Mouse (Mus musculus) lung, postnatal 25 days (tissue): ENCODE data around the gene Cers2.
"Not testable (repeated sequence)": the region's sequence is repeated elsewhere in the genome, so short reads cannot be mapped to it uniquely, and the experiment has no call there.

Experiments used
- DNase-seq: peaks from one replicate; pipeline ENCODE4 v3.0.0; 2022; ENCODE audit warnings: low spot score

The Cers2 gene

DNA sequence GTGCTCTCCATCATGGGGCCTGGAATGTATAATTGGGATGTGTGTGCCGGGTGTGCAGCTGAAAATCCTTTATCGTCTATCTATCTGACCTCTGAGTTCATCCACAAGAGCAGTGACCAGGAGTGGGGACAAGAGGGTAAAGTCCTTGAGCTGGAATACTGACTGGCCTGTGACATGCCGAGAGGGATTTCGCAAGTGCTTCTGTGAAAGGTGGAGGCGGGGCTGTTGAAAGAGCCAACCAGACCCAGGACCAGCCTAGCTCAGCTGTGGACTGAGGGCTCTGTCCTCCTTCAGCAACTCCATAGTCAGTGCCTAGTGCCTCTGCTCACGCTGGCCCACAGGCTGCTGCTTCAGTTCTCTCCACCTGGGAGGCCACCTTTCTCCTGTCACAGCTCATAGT is 4.0 kb downstream of the Cers2 start:
- DNase-seq, result peak; percentile 90

DNA sequence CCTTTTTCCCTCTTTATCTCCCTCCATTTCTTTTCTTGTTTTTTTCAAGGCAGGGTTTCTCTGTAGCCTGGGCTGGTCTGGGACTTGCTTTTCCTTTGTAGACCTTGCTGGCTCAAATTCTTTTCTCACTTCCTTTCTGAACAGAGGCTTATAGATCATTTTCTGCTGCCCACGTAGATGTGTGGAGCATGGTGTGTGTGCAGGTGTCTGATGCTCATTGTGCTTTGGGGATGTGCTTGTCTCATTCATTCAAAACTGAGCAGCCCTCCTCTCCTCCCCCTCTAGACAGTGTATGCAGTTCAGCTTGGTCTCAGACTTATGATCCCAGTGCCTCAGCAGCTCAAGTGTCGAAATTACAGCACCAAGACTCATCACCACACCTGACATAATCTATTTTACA is 4.5 kb downstream of the Cers2 start:
- no peak for DNase-seq

DNA sequence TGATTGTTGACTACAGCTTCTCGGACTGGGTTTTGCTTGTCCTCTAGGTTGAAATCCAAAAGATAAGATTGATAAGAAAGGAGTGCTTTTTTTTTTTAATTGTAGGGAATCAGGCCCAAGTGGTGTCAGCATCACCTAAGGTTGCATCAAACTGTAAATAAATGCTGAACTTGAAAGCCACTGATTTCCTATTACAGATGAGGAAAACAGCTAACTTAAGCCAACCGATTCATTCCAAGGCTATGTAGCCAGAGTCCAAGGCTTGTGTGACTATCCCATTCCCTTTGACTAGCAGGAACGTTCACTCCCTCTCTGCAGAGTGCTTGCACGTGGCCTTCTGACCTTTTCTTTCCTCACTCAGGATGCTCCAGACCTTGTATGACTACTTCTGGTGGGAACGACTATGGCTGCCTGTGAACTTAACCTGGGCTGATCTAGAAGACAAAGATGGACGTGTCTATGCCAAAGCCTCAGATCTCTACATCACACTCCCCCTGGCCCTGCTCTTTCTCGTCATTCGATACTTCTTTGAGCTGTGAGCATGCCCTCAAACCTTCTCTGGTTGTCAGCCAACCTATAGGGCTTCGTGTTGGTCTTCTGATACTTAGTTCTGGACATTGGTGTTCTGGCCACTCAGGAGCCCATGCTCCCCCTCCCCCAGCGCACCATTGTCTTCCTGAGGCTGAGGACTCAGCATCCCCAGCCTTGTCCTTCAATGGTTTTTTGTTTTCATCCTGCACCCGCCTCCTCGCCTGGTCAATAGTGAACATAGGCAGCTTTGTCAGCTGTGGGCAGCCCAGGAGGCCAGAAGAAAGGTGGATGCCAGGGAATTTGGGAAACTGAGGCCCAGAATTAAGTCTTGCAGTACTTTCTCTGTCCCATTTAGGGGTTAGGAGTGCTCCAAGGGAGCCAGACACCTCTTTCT is 5.4 kb downstream of the Cers2 start:
- DNase-seq, result no peak

DNA sequence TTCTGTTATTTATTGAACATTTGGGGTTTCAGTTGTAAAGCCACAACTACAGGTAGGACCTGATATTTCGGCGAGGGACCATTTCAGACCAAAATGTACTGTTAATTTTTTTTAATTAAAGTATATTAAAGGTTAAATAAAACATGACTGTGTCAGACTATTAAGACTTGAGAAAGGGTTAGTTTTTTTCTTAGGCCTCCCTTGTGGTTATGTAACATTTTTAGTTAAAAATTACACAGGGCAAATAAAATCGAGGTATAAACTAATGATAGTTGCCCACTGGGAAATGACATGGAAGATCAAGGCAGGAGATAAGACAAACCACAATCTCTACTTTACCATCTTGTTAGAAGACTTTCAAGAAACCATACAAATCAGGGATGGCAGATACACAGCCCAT is 8.8 kb downstream of the Cers2 start:
- no peak for DNase-seq

DNA sequence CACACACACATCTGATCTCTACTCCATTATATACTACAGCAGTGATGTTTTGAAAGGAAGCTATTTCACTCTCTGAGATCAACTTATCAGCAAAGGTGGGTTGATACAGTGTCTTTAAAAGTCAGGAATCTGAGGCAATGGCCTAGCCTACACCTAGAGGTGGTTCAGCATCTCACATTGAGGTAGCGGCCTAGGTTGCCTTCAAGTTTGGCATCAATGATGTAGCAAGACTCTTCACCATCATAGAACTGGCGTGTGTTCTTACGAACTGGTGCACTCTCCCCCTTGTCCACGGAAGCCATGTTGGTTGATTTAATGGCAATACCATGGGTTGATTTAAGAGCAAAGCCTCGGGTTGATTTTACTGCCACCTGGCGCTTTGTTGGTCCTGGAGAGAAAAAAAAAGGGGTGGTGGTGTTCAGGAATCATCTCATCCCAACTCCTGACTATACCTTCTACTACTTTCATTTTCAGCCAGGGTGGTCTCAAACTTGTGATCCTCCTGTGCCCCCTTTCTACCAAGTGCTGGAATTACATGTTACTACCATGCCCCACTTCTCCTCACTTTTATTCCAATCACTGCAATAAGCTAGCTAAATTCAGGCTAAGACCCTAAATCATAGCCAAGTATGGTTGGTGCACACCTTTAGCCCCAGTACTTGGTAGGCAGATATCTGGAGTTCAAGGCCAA is 10.0 kb downstream of the Cers2 start:
- peak; percentile 27 for DNase-seq

DNA sequence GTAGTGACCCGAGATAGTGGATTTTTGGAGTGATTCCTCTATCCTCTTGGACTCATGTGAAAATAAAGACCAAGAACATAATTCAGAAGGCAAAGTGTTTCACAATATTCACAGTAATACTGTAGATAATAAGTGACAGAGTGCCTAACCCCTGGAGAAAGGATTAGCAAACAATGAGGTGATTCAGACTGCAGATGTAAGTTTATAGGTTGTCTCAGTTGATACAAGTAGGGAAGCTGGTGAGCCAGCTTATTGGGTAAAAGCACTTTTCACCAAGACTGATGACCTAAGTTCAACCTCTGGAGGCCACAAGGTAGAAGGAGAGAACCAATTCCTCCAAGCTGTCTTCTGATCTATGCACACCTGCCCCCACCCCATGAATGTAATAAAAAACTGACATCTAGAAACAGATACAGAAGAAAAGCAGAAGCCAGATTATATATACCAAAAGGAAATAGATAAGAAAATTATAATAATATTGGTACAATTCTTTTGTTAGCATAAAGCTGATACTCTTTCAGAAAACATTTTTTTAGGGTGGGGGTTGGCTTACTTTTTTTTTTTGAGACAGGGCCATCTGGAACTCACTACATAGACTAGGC is 14.3 kb downstream of the Cers2 start:
- DNase-seq, result no peak

DNA sequence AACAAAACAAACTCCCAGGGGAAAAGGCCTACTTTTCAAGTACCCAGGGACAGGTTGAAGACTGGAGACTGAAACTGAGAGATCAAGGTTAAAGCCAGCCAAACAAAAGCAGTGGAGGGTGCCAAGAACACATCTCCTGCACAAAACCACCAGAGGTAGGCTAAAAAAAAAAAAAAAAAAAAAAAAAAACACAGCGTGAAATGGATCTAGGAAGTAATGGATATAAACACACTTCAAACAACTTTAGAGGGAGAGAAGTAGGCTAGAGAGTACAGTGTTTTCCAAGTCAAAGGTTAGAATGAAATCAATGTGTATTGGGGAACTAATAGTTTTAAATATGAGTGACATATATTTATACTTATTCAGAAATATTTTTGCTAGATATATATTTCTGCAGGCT is 16.9 kb downstream of the Cers2 start:
- no peak for DNase-seq

DNA sequence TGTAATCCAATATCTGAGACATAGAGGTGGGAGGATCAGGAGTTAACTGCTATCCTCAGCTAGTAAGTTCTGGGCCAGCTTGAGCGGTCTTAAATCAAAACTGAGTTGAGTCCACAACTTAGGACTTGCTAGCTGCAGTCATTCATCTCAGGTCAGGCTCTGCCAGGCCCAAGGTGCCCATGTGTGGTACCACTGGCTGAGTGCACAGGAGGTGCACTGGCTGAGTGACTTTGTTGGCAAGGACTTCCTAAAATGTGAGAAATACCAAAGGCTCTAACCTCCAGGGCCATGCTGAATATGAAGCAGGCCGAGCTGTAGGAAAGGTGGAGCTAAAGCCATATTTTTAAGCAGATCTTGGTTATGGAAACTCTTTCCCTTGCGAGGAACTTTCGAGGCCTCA is 22.8 kb downstream of the Cers2 start:
- no peak for DNase-seq

DNA sequence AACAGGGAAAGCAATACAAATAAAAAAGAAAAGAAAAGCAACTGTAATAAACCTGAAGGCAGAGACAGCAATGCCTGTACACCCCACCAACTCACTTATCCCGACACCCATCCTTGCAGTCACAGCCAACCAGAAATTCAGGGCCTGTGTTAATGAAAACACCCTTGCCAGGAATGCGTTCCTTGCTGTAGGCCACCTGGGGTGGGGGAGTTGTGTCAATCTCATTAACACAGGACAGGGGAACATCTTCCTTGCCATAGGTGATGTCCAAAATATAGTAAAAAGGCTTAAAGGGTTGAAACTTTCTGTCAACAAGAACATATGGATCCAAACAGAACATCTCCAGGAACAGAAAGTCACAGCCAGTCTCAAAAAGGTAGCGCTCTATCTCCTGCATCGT is 23.7 kb downstream of the Cers2 start:
- no peak for DNase-seq

DNA sequence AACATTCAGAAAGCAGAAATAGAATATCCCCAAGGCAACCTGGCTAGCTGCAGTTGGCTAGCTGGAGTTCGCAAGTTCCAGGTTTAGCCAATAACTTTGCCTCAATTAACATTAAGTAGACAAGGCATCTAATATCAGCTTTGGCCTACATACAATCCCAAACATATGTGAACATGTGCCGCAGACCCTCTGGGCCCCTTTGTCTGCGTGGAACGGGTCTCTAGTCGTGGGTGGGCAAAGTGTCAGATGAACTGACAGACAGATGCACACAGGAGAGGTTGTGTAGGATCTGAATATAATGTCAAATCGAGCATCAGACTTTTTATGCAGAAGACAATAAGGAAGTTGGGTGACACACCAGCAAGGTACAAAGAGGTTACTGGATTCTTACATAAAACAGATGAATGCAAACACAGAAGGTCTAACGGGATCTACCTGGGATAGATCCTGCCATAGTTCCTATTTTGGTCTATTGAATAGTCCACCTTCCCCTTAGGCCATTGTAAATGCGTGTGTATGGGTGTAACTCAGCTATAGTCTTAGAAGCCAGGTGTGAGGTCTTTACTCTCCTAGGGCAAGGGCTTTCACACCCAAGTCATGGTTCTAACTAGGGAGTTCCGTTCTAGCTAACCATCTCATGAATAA is 28.9 kb downstream of the Cers2 start:
- DNase-seq, result not testable (repeated sequence)

DNA sequence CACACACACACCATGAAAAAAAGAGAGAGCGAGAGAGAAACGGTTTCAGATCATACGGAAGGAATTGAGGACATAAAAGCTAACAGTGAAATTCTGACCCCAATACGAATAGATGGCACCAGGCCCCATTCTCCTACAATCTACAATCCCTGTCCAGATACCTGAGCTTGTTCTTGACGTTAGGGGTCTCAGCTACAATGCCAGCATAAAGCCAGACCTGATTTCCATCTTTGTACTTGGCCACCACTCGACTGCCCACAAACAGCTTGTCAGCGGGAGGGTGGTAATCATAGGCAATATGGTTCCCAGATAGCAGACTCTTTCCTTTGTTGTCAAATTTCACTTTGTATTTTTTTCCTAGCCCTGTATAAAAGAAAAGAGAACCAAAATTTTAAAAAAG is 31.9 kb downstream of the Cers2 start:
- no peak for DNase-seq

DNA sequence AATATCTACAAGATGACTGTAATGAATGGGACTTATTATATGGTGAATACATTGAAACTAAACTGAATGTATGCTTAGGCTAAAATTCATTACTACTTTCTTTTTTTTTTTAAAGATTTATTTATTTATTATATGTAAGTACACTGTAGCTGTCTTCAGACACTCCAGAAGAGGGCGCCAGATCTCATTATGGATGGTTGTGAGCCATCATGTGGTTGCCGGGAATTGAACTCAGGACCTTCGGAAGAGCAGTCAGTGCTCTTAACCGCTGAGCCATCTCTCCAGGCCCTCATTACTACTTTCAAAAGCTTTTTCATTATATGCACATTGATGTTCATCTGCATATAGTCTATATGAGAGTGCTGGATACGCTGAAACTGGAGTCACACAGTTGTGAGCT is 33.8 kb downstream of the Cers2 start:
- not testable (repeated sequence) for DNase-seq

DNA sequence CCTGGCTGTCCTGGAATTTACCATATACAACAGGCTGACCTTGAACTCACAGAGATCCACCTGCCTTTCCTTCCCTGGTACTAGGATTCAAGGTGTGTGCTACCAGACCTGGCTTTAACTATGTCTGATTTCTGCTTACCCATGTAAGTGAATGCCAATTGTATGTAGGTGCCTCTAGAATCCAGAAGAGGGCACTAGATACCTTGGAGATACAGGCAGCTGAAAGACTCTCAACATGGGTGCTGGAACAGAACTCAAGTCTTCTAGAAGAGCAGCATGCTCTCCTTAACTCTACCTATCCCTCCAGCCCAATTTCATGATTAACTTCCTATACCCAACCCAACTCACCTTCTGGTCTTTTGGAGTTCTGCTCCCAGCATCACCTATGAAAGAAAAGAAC is 34.9 kb downstream of the Cers2 start:
- peak; percentile 56 for DNase-seq

DNA sequence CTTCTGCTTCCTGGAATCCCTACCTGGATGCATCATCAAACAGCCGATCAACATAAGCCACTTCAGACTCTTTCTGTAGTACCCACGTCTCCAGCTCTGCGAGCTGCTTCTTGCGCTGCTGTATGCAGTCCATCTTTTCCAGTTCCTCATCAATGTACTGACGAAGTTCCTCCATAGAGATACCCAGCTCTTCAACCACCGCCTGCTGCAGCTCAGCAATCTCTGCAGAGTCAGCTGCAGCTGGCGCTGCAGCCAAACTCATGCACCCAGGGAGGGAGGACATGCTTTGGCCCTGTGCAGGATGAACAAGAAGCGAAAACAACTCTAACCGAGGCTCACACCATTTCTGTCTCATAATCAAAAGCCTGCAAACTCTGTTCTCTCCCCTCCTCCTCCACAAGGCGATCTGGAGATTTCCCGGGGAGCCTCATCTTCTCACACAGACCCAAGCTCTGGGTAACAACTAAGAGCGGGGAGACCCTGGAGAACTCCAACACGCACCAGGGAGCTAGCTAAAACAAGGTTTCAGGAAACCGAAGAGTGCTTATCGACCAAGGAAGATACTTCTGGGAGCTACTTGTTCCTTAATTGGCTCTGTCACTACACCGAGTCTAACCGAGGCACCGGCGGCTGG is 41.4 kb downstream of the Cers2 start:
- not testable (repeated sequence) for DNase-seq

DNA sequence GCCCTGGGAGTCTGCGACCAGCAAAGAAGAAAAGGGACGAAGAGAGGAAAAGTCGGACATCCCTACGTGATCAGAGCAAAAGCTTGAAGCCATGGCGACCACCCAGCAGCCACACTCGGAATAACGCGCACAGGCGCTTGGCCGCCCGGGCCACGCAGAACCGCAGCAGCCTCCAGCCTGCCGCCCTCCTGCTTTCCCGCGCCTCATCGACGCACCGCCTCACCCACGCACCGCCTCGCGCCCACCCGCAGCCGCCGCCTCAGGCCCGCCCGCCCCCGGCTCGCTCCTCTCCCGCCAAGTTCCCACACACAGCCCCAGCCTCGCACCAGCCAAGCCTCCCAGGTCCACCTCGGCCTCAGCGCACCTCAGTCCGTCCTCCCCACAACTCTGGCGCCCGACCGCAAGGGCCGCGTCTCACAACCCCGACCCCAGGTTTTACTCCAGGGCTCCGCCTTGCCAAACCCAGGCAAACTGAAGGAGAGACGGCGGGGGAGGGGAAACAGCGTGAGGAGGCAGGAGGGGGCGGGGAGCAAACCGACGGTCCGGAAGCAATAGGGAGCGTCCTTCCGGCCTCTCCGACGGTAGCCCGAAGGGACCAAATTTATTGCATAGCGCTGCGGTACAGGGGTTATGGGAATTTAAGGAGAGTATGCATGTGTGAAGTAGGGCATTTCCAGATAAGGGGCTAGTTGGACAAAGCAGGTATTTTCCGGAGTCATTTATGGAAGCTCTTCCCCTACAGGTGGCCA is 42.3 kb downstream of the Cers2 start, which contains the start of gene Setdb1:
Gene Setdb1, minus strand, starts transcription at position 502 of the 749 bp plus-strand sequence.
- peak; percentile 94 for DNase-seq

DNA sequence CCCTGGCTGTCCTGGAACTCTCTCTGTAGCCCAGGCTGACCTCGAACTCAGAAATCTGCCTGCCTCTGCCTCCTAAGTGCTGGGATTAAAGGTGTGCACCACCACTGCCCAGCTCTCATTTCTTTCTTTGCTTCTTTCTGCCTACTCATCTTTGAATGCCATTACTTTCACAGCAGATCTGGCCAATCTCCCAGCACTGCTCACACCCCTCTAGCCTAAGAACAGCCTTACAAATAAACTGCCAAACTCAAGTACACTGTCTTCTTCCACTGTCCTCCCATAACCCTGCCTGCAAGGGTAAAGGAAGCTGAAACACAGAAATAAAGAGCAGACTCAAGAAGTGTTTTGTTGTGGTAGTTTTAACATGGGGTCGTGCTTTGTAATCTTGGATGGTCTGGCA is 43.2 kb downstream of the Cers2 start:
- DNase-seq, result no peak

DNA sequence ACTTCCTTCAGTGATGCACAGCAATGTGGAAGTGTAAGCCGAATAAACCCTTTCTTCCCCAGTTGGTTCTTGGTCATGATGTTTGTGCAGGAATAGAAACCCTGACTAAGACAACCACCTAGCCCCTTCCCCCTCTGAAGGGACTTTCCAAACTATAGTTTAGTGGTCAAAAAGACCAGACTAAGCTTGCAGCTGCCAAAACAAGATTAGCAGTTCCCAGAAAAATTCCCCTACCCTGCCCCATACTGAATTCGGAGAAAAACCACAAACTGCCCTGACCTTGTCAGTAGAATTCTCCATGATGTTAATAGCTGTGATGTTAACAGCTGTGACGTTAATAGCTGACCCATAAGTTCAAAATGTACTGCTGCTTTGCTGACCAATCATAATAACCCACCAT is 45.7 kb downstream of the Cers2 start:
- not testable (repeated sequence) for DNase-seq

DNA sequence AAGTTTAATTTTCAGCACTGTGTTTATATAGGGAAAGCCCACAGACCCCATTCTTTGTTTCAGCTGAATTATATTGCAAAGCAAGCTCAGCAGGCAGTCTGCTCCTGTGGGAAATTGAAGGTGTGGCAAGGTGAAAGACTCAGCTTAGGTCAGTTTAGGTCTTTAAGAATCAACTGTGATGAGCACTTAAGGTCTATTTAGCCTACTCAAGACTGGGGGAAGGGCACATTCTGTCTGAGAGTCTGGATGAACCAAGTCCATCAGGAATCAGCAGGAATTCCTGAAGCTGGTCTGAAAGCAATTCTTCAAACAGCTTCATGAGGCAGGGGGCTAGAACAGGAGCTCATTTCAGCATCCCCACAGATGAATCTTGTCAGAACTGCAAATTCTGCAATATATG is 55.5 kb downstream of the Cers2 start:
- no peak for DNase-seq
